Mouse (Mus musculus) CH12.LX (cell line): ENCODE results near the gene Pirb. TPM values are rescaled to one million over a fixed set of nuclear protein-coding genes. Genes with fewer than 3 reads are reported as not detected.

Experiments
- DNase-seq: peaks from one replicate; pipeline ENCODE4 v3.0.0-alpha.2; 2013; ENCODE audit errors: extremely low read depth
- H3K27ac ChIP-seq: 2 replicates; pipeline ENCODE4 v1.5.1; 2012; ENCODE audit warnings: low read depth, mild to moderate bottlenecking, control low read depth, moderate library complexity; ENCODE audit not compliant: insufficient read depth
- H3K27me3 ChIP-seq: replicated peaks from 2 replicates; pipeline ENCODE3; 2012; ENCODE audit warnings: inconsistent platforms
- H3K36me3 ChIP-seq, 2 experiments: replicated peaks in 1 of 2; 2 replicates each; pipeline versions ENCODE3 to v1.6.1; 2012; ENCODE audit warnings: inconsistent platforms in 1 of 2, low read length in 1 of 2, mild to moderate bottlenecking in 1 of 2, mixed read lengths in 1 of 2, moderate library complexity in 1 of 2; ENCODE audit not compliant: control insufficient read depth in 1 of 2, insufficient read depth in 1 of 2
- H3K4me1 ChIP-seq, 2 experiments: 2 replicates each; pipeline ENCODE4 v1.6.1; 2012; ENCODE audit warnings: inconsistent platforms in 1 of 2, moderate library complexity in 1 of 2; ENCODE audit not compliant: insufficient read depth in 2 of 2, control insufficient read depth in 1 of 2
- H3K4me2 ChIP-seq: 2 replicates; pipeline ENCODE4 v1.6.1; 2012; ENCODE audit warnings: low read depth, mild to moderate bottlenecking, control low read depth; ENCODE audit not compliant: poor library complexity, insufficient read depth, severe bottlenecking
- H3K4me3 ChIP-seq, 3 experiments: fragments of 150-350 bp in 1 of 3; sonication (generic) in 1 of 3; replicated peaks in 1 of 3; 2 replicates each; pipeline versions ENCODE3 to v1.5.1; 2011 to 2012; ENCODE audit warnings: low read depth in 2 of 3, low read length in 2 of 3, mild to moderate bottlenecking in 2 of 3, moderate library complexity in 2 of 3, control low read depth in 1 of 3, improper control_type of control experiment in 1 of 3, inconsistent platforms in 1 of 3, mixed read lengths in 1 of 3; ENCODE audit not compliant: poor library complexity in 1 of 3
- H3K79me2 ChIP-seq: replicated peaks from 2 replicates; pipeline ENCODE4 v1.6.1; 2012; ENCODE audit warnings: mild to moderate bottlenecking, moderate library complexity; ENCODE audit not compliant: control insufficient read depth, poor library complexity, insufficient read depth, severe bottlenecking; ENCODE audit errors: extremely low read depth
- H3K9ac ChIP-seq: 2 replicates; pipeline ENCODE4 v1.6.1; 2012; ENCODE audit warnings: low read depth, mild to moderate bottlenecking, control low read depth, moderate library complexity; ENCODE audit not compliant: insufficient read depth
- H3K9me3 ChIP-seq: replicated peaks from 2 replicates; pipeline ENCODE3; 2012; ENCODE audit warnings: low read length, inconsistent platforms, mixed read lengths
- BHLHE40 ChIP-seq: IDR thresholded peaks from 2 replicates; pipeline ENCODE4 v1.6.1; 2011; ENCODE audit warnings: mild to moderate bottlenecking, low read depth, low read length, improper control_type of control experiment
- CHD1 ChIP-seq: IDR thresholded peaks from 2 replicates; pipeline ENCODE4 v1.6.1; 2012; ENCODE audit warnings: low read depth, low read length, improper control_type of control experiment, inconsistent platforms
- CHD2 ChIP-seq: IDR thresholded peaks from 2 replicates; pipeline ENCODE4 v1.6.1; 2011; ENCODE audit warnings: low read length, improper control_type of control experiment
- CTCF ChIP-seq, 2 experiments: IDR thresholded peaks in 1 of 2; conservative IDR thresholded peaks in 1 of 2; 2 replicates each; pipeline ENCODE4 v1.5.1; 2011 to 2012; ENCODE audit warnings: low read depth in 2 of 2, low read length in 2 of 2, improper control_type of control experiment in 1 of 2, inconsistent platforms in 1 of 2, mild to moderate bottlenecking in 1 of 2, moderate library complexity in 1 of 2
- E2F4 ChIP-seq: IDR thresholded peaks from 2 replicates; pipeline ENCODE4 v1.6.1; 2011; ENCODE audit warnings: low read depth, low read length, improper control_type of control experiment; ENCODE audit not compliant: insufficient replicate concordance
- ELF1 ChIP-seq: IDR thresholded peaks from 2 replicates; pipeline ENCODE4 v1.6.1; 2014; ENCODE audit warnings: low read depth, mild to moderate bottlenecking, inconsistent platforms, low read length, improper control_type of control experiment
- EP300 ChIP-seq: IDR thresholded peaks from 2 replicates; pipeline ENCODE4 v1.6.1; 2011; ENCODE audit warnings: low read length, improper control_type of control experiment
- ETS1 ChIP-seq: conservative IDR thresholded peaks from 2 replicates; pipeline ENCODE4 v1.6.1; 2012; ENCODE audit warnings: low read depth, mild to moderate bottlenecking, inconsistent platforms, low read length, improper control_type of control experiment, moderate library complexity
- GABPA ChIP-seq: IDR thresholded peaks from 2 replicates; pipeline ENCODE4 v1.6.1; 2012; ENCODE audit warnings: low read depth, low read length, improper control_type of control experiment, inconsistent platforms; ENCODE audit not compliant: insufficient replicate concordance
- HCFC1 ChIP-seq: IDR thresholded peaks from 2 replicates; pipeline ENCODE4 v1.6.1; 2012; ENCODE audit warnings: low read depth, mild to moderate bottlenecking, inconsistent platforms, low read length, improper control_type of control experiment
- IRF4 ChIP-seq: IDR thresholded peaks from 2 replicates; pipeline ENCODE4 v1.6.1; 2014; ENCODE audit warnings: low read depth, mild to moderate bottlenecking, inconsistent platforms, low read length, improper control_type of control experiment
- JUN ChIP-seq: IDR thresholded peaks from 2 replicates; pipeline ENCODE4 v1.6.1; 2011; ENCODE audit warnings: low read depth, mild to moderate bottlenecking, low read length, improper control_type of control experiment, moderate library complexity; ENCODE audit not compliant: insufficient read depth
- JUND ChIP-seq: conservative IDR thresholded peaks from 2 replicates; pipeline ENCODE4 v1.6.1; 2011; ENCODE audit warnings: low read depth, low read length, improper control_type of control experiment
- KAT2A ChIP-seq: IDR thresholded peaks from 2 replicates; pipeline ENCODE4 v1.6.1; 2012; ENCODE audit warnings: low read length, improper control_type of control experiment, inconsistent platforms; ENCODE audit not compliant: insufficient replicate concordance
- MAFK ChIP-seq: IDR thresholded peaks from 2 replicates; pipeline ENCODE4 v1.6.1; 2011; ENCODE audit warnings: low read length, improper control_type of control experiment; ENCODE audit not compliant: insufficient replicate concordance
- MAX ChIP-seq: IDR thresholded peaks from 2 replicates; pipeline ENCODE4 v1.6.1; 2011; ENCODE audit warnings: low read length, improper control_type of control experiment
- MAZ ChIP-seq: IDR thresholded peaks from 2 replicates; pipeline ENCODE4 v1.6.1; 2012; ENCODE audit warnings: low read depth, mild to moderate bottlenecking, inconsistent platforms, low read length, improper control_type of control experiment, moderate library complexity
- MEF2A ChIP-seq: IDR thresholded peaks from 2 replicates; pipeline ENCODE4 v1.6.1; 2014; ENCODE audit warnings: low read depth, mild to moderate bottlenecking, inconsistent platforms, low read length, improper control_type of control experiment, borderline replicate concordance
- MXI1 ChIP-seq: IDR thresholded peaks from 2 replicates; pipeline ENCODE4 v1.6.1; 2011; ENCODE audit warnings: mild to moderate bottlenecking, low read depth, low read length, improper control_type of control experiment
- MYC ChIP-seq: IDR thresholded peaks from 2 replicates; pipeline ENCODE4 v1.6.1; 2011; ENCODE audit warnings: low read depth, mild to moderate bottlenecking, improper control_type of control experiment, low read length
- NELFE ChIP-seq: IDR thresholded peaks from 2 replicates; pipeline ENCODE4 v1.6.1; 2011; ENCODE audit warnings: low read depth, low read length, improper control_type of control experiment
- NRF1 ChIP-seq: IDR thresholded peaks from 2 replicates; pipeline ENCODE4 v1.6.1; 2014; ENCODE audit warnings: low read depth, mild to moderate bottlenecking, inconsistent platforms, low read length, improper control_type of control experiment, moderate library complexity
- PAX5 ChIP-seq: IDR thresholded peaks from 2 replicates; pipeline ENCODE4 v1.6.1; 2012; ENCODE audit warnings: low read length, inconsistent platforms, mixed read lengths
- POLR2A ChIP-seq: IDR thresholded peaks from 2 replicates; pipeline ENCODE4 v1.6.1; 2011; ENCODE audit warnings: low read depth, mild to moderate bottlenecking, improper control_type of control experiment, low read length
- POLR2AphosphoS2 ChIP-seq: IDR thresholded peaks from 2 replicates; pipeline ENCODE4 v1.6.1; 2011; ENCODE audit warnings: low read depth, low read length, improper control_type of control experiment
- RAD21 ChIP-seq: IDR thresholded peaks from 2 replicates; pipeline ENCODE4 v1.6.1; 2011; ENCODE audit warnings: low read depth, mild to moderate bottlenecking, low read length, improper control_type of control experiment, moderate library complexity
- RCOR1 ChIP-seq: conservative IDR thresholded peaks from 2 replicates; pipeline ENCODE4 v1.6.1; 2012; ENCODE audit warnings: low read depth, mild to moderate bottlenecking, inconsistent platforms, low read length, improper control_type of control experiment
- SIN3A ChIP-seq: IDR thresholded peaks from 2 replicates; pipeline ENCODE4 v1.6.1; 2012; ENCODE audit warnings: low read length, improper control_type of control experiment, inconsistent platforms
- SMC3 ChIP-seq: IDR thresholded peaks from 2 replicates; pipeline ENCODE4 v1.6.1; 2011; ENCODE audit warnings: low read depth, low read length, improper control_type of control experiment
- TBP ChIP-seq: conservative IDR thresholded peaks from 2 replicates; pipeline ENCODE4 v1.6.1; 2011; ENCODE audit warnings: low read depth, low read length, improper control_type of control experiment
- TCF12 ChIP-seq: IDR thresholded peaks from 2 replicates; pipeline ENCODE4 v1.6.1; 2014; ENCODE audit warnings: low read depth, mild to moderate bottlenecking, inconsistent platforms, low read length, improper control_type of control experiment
- UBTF ChIP-seq: IDR thresholded peaks from 2 replicates; pipeline ENCODE4 v1.6.1; 2012; ENCODE audit warnings: low read depth, mild to moderate bottlenecking, inconsistent platforms, low read length, improper control_type of control experiment, moderate library complexity
- USF1 ChIP-seq: IDR thresholded peaks from 2 replicates; pipeline ENCODE4 v1.6.1; 2014; ENCODE audit warnings: low read depth, mild to moderate bottlenecking, inconsistent platforms, low read length, improper control_type of control experiment
- USF2 ChIP-seq: conservative IDR thresholded peaks from 2 replicates; pipeline ENCODE4 v1.6.1; 2011; ENCODE audit warnings: low read depth, low read length, improper control_type of control experiment
- ZC3H11A ChIP-seq: IDR thresholded peaks from 2 replicates; pipeline ENCODE4 v1.6.1; 2012; ENCODE audit warnings: low read depth, mild to moderate bottlenecking, inconsistent platforms, low read length, improper control_type of control experiment
- ZKSCAN1 ChIP-seq: IDR thresholded peaks from 2 replicates; pipeline ENCODE4 v1.6.1; 2012; ENCODE audit warnings: low read depth, inconsistent platforms, low read length, improper control_type of control experiment, borderline replicate concordance
- ZMIZ1 ChIP-seq: IDR thresholded peaks from 2 replicates; pipeline ENCODE4 v1.6.1; 2012; ENCODE audit warnings: low read depth, mild to moderate bottlenecking, inconsistent platforms, low read length, improper control_type of control experiment
- ZNF384 ChIP-seq: IDR thresholded peaks from 2 replicates; pipeline ENCODE4 v1.6.1; 2012; ENCODE audit warnings: low read depth, low read length, improper control_type of control experiment, inconsistent platforms
- dilution Hi-C: fragments of 300-500 bp; cut with MboI; formaldehyde crosslinking; loops from 2 replicates; pipeline ENCODE4 v1.14.3; 2020; ENCODE audit warnings: low sequenced_read_pairs; ENCODE audit not compliant: extremely low pct_unique_long_range_greater_than_20kb, extremely low pct_ligation_motif_present
- in situ Hi-C: fragments of 300-500 bp; cut with MboI; formaldehyde crosslinking; loops from 3 replicates; pipeline ENCODE4 v1.14.3; 2019; ENCODE audit warnings: low sequenced_read_pairs, low pct_ligation_motif_present, low pct_unique_long_range_greater_than_20kb, mixed read lengths
- polyA plus RNA-seq: library from polyadenylated mRNA; unstranded; fragments of >175 nt; gene quantifications from 2 replicates; pipeline ENCODE4 v1.2.1, GENCODE M21; 2012; ENCODE audit warnings: low read depth; ENCODE audit not compliant: insufficient read length
- total RNA-seq, 2 experiments: library from RNA; depleted of rRNA; stranded (reverse); fragments of 300-350 nt in 1 of 2; fragments of >200 nt in 1 of 2; gene quantifications; 2 replicates each; pipeline ENCODE4 v1.2.3; 2012 to 2014

Gene Pirb
- total and polyA plus RNA-seq, 3 experiments = 2.8 to 10.7 (median 5.0) TPM

DNA sequence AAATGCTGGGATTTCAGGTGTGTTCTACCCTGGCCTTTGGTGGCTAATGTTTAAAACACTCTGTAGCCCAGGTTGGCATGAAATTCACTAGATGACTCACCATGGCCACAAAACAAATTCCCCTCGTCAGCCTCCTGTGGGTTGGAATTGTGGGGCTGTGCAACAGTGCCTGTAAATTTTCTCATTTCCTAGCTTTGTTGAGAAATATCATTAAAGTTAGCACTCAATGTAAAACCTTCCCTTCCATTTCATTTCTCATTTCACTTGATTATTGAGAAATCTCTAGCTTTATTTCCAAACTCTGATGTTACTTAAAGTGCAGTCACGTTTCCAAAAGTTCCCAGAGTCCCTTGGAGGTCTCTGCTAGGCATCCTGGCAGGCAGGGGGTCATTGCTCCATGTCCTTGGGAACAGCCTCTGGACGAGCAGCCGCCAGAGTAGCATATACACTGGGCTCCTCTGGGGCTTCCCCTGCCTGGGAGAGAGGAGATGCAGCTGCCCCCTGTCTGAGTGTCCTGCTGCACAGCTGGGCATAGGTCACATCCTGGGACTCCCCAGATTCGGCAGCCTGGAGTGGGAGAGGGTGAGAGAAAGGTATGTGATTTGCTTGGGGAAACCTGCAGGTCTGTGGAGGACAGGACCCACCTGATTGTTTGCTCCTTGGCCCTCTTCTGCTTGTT, 7.8 kb downstream of the Pirb start:
- Histone ChIP-seq H3K4me2 (no peak overlapping the region), H3K27ac (no peak overlapping the region), H3K4me1 (peaks cover 9 to 52% of the 10 kb centered on the region in 2 experiments), H3K27me3 (no peaks in the 10 kb centered on the region), H3K79me2 (no peaks in the 10 kb centered on the region), H3K4me3 (no peak overlapping the region), H3K36me3 (peaks cover 5 to 33% of the 10 kb centered on the region in 2 experiments), H3K9ac (no peak overlapping the region), H3K9me3 (no peaks in the 10 kb centered on the region)
- in situ Hi-C loops = no loop called here
- 0 out of 2 replicates have a peak, but pooled peaks have one; percentile 25 for TF ChIP-seq MYC
- no peak for TF ChIP-seq CTCF (conservative IDR thresholded peaks at IDR 0.05 in 1 of 2, IDR thresholded peaks at IDR 0.05 in 1 of 2; ENCODE audit: low read depth in 2 of 2, low read length in 2 of 2)
- no peak; the same call in 1 of the 2 replicates for TF ChIP-seq JUN
- TF ChIP-seq ZKSCAN1 = no peak
- TF ChIP-seq ZC3H11A = no peak
- TF ChIP-seq POLR2AphosphoS2 = no peak
- no peak for TF ChIP-seq MXI1
- TF ChIP-seq ETS1 = peak; percentile 32; the same call in 1 of the 2 replicates
- TF ChIP-seq IRF4 = peak; percentile 91
- TF ChIP-seq RAD21 = no peak
- peak; percentile 24; the same call in 1 of the 2 replicates for TF ChIP-seq BHLHE40
- TF ChIP-seq ZMIZ1 = no peak
- TF ChIP-seq USF2 = no peak
- no peak for TF ChIP-seq GABPA
- no peak for TF ChIP-seq SIN3A
- TF ChIP-seq JUND = peak; percentile 78
- TF ChIP-seq NELFE = no peak
- no peak for TF ChIP-seq KAT2A
- no peak for TF ChIP-seq USF1
- no peak for TF ChIP-seq POLR2A
- no peak; the same call in 1 of the 2 replicates for TF ChIP-seq CHD2
- peak; percentile 56 for TF ChIP-seq MEF2A
- no peak for TF ChIP-seq PAX5
- TF ChIP-seq EP300 = peak; percentile 85
- no peak for TF ChIP-seq MAX
- TF ChIP-seq SMC3 = no peak
- peak; percentile 39; the same call in 1 of the 2 replicates for TF ChIP-seq MAZ
- TF ChIP-seq NRF1 = no peak
- 0 out of 2 replicates have a peak, but pooled peaks have one; percentile 49 for TF ChIP-seq MAFK
- no peak for TF ChIP-seq ELF1
- TF ChIP-seq CHD1 = no peak
- TF ChIP-seq E2F4 = no peak
- peak; percentile 41 for TF ChIP-seq TCF12
- 0 out of 2 replicates have a peak, but pooled peaks have one; percentile 56 for TF ChIP-seq RCOR1
- TF ChIP-seq TBP = no peak
- no peak for TF ChIP-seq ZNF384
- TF ChIP-seq HCFC1 = no peak
- no peak for TF ChIP-seq UBTF
- dilution Hi-C loops = no loop called here
- peak; percentile 34 for DNase-seq
